Mouse (Mus musculus) bone marrow macrophage, adult 2 months (primary cell): ENCODE results near the gene Prr13. TPM values are rescaled to one million over a fixed set of nuclear protein-coding genes. Genes with fewer than 3 reads are reported as not detected.

ENCODE experiments used
- H3K27ac ChIP-seq: 2 replicates; pipeline ENCODE4 v1.5.1; 2012; ENCODE audit warnings: low read depth, low read length; ENCODE audit not compliant: insufficient read depth
- H3K4me1 ChIP-seq: 2 replicates; pipeline ENCODE4 v1.6.1; 2012; ENCODE audit warnings: low read length; ENCODE audit not compliant: control insufficient read depth, insufficient read depth
- H3K4me3 ChIP-seq: 2 replicates; pipeline ENCODE4 v1.5.1; 2012; ENCODE audit warnings: mild to moderate bottlenecking, low read length, moderate library complexity; ENCODE audit not compliant: insufficient read depth
- CTCF ChIP-seq: IDR thresholded peaks from 2 replicates; pipeline ENCODE4 v1.5.1; 2012; ENCODE audit warnings: low read depth, mild to moderate bottlenecking, low read length, moderate library complexity
- POLR2A ChIP-seq: IDR thresholded peaks from 2 replicates; pipeline ENCODE4 v1.6.1; 2012; ENCODE audit warnings: mild to moderate bottlenecking, low read depth, low read length, borderline replicate concordance
- polyA plus RNA-seq: library from polyadenylated mRNA; stranded (reverse); fragments of >200 nt; gene quantifications from 2 replicates; pipeline ENCODE4 v1.2.4, GENCODE M21; 2012; ENCODE audit not compliant: missing spikeins, insufficient read depth, insufficient read length

Gene Prr13
- polyA plus RNA-seq, 1 experiment: 379 TPM

- Histone ChIP-seq H3K4me1 (peaks cover 6% of the 10 kb centered on the region), H3K4me3 (no peak overlapping the region), H3K27ac (no peak overlapping the region)
- TF ChIP-seq POLR2A (no peak), CTCF (no peak)
Measured at GRCm38 (mm10) chr15:102473246-102473645, 14.4 kb downstream of the Prr13 start.

- peaks cover 6% of the 10 kb centered on the region for H3K4me1 ChIP-seq
- no peak overlapping the region for H3K4me3 ChIP-seq
- no peak for TF ChIP-seq CTCF
- TF ChIP-seq POLR2A: no peak
- no peak overlapping the region for H3K27ac ChIP-seq
Measured at GRCm38 (mm10) chr15:102474520-102474919, 15.7 kb downstream of the Prr13 start.

GRCm38 (mm10) chr15:102483136-102483535 lies 24.3 kb downstream of the Prr13 start:
- TF ChIP-seq CTCF: no peak
- H3K27ac ChIP-seq: no peak overlapping the region
- H3K4me1 ChIP-seq: no peaks in the 10 kb centered on the region
- H3K4me3 ChIP-seq: no peak overlapping the region

- no peak overlapping the region for H3K4me3 ChIP-seq
- no peaks in the 10 kb centered on the region for H3K4me1 ChIP-seq
- no peak overlapping the region for H3K27ac ChIP-seq
- TF ChIP-seq CTCF (no peak), POLR2A (no peak)
Measured at GRCm38 (mm10) chr15:102485853-102486252, 27.0 kb downstream of the Prr13 start.

- Histone ChIP-seq H3K4me3 (no peak overlapping the region), H3K4me1 (no peaks in the 10 kb centered on the region), H3K27ac (no peak overlapping the region)
- no peak for TF ChIP-seq POLR2A
Measured at GRCm38 (mm10) chr15:102487664-102488063, 28.8 kb downstream of the Prr13 start.

- Histone ChIP-seq H3K27ac (no peak overlapping the region), H3K4me3 (no peak overlapping the region), H3K4me1 (0 out of 2 replicates have a peak, but pooled peaks cover 5% of the 10 kb centered on the region)
- TF ChIP-seq POLR2A: no peak
- TF ChIP-seq CTCF: no peak
Measured at GRCm38 (mm10) chr15:102498322-102498721, 39.5 kb downstream of the Prr13 start.

DNA sequence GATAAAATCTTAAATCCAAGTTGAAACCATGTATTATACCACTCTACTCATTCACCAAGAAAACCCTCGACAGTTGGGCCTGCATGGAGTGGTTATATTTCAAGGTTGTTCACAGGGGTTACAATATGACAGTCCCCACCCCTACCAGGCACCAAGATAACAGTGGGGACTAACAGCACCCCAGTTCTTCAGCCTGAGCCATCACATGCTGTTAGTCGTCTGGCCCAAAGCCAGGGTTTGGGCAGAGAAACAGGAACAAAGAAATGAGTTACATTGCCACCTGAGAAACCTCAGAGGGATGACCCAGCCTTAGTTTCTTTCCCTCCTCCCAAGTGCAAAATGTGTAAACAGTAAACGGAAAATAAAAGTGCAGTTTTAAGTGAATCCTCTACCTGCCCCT lies 40.5 kb downstream of the Prr13 start:
- Histone ChIP-seq H3K4me1 (0 out of 2 replicates have a peak, but pooled peaks cover 5% of the 10 kb centered on the region), H3K4me3 (no peak overlapping the region), H3K27ac (no peak overlapping the region)
- TF ChIP-seq POLR2A (no peak), CTCF (no peak)

GRCm38 (mm10) chr15:102499851-102500250 lies 41.0 kb downstream of the Prr13 start:
- no peak overlapping the region for H3K4me3 ChIP-seq
- no peak overlapping the region for H3K27ac ChIP-seq
- TF ChIP-seq POLR2A (no peak), CTCF (no peak)
- 0 out of 2 replicates have a peak, but pooled peaks cover 5% of the 10 kb centered on the region for H3K4me1 ChIP-seq

GRCm38 (mm10) chr15:102500479-102500878 lies 41.7 kb downstream of the Prr13 start:
- H3K4me3 ChIP-seq: no peak overlapping the region
- no peak overlapping the region for H3K27ac ChIP-seq
- H3K4me1 ChIP-seq: peaks cover 7% of the 10 kb centered on the region
- TF ChIP-seq POLR2A: no peak
- TF ChIP-seq CTCF: no peak

- Histone ChIP-seq H3K4me3 (no peak overlapping the region), H3K27ac (no peak overlapping the region), H3K4me1 (peaks cover 14% of the 10 kb centered on the region)
- TF ChIP-seq POLR2A: no peak
Measured at GRCm38 (mm10) chr15:102501084-102501814, 42.4 kb downstream of the Prr13 start.
